Mouse (Mus musculus): ENCODE results near the gene Caprin1. TPM values are rescaled to one million over a fixed set of nuclear protein-coding genes. Genes with fewer than 3 reads are reported as not detected.
A peak's percentile ranks its signal among the peaks of the same experiment; 100 is the strongest.

Caprin1 gene
- total and polyA plus RNA-seq, 3 experiments, result 56.1 to 204 (median 190) TPM

DNA sequence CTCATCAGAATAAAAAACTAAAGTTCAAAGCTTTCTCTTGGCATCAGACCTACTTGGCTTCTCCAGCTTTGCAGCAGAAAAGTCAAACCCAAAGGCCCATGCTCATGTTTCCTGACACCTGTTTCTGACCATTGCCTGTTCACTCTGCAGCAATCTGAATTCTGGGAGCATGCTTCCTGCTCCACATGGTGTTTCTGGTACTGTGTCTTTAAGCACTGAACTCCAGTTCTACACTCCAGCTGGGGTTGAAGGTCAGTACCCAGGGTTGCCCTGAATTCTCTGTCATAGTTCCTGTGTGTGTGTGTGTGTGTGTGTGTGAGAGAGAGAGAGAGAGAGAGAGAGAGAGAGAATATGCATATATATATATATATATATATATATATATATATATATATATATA is 11.0 kb upstream of the Caprin1 start:
- DNase-seq, result no peak
- intact Hi-C loops (cut with DNase I), result no loop called here

DNA sequence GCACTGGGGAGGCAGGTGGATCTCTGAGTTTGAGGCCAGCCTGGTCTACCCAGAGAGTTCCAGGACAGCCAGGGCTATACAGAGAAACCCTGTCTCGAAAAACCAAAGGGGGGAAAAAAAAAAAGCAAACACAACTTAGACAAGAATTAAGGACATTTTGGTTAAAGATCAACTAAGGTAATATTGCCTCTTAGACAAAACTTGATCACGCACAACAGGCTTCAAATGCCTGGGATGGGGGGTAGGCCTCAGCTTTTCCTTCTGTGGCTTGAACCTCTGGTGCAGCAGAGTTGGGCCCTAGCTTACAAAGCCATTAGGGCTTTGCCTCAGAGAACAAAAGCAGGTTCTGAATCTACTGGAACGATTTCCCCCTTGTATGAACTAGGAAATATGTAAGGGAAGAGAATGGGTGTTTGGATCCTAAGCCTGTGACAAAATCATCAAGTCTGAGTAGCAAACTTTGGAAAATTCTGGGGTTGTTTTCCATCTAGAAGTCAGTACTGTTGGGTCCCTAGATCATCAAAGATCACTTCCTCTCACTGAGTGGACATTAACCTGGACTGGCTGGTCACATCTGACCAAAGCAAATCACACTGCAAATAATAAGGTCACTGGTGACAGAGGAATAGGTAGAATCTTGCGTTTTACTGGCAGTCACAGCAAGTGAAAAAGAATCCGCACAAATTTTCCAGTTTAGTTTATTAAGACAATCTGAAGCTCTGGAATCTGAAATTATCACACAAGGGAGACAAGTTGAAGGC is 6.5 kb upstream of the Caprin1 start:
- no peak for TF ChIP-seq CTCF (IDR thresholded peaks at IDR 0.05)
- no peak for TF ChIP-seq EP300 (IDR thresholded peaks at IDR 0.05; ENCODE audit: insufficient read depth, low read depth, low read length)
- no peak for TF ChIP-seq POLR2A (IDR thresholded peaks at IDR 0.05; ENCODE audit: insufficient read depth, low read depth, low read length)
- H3K27ac ChIP-seq, result no peak overlapping the region
- no peak for DNase-seq

More for the DNA sequence above, 11.0 kb upstream of the Caprin1 start:
- H3K27me3 ChIP-seq (ENCODE audit: control insufficient read depth, insufficient read depth, low read length), result no peaks in the 10 kb centered on the region
- H3K36me3 ChIP-seq (ENCODE audit: control insufficient read depth, insufficient read depth, low read length), result no peaks in the 10 kb centered on the region
- no peaks in the 10 kb centered on the region for H3K79me2 ChIP-seq (replicated peaks; ENCODE audit: control insufficient read depth, insufficient read depth, low read length)
- H3K27ac ChIP-seq, result no peak overlapping the region
- no peaks in the 10 kb centered on the region for H3K4me1 ChIP-seq (ENCODE audit: control insufficient read depth, insufficient read depth, low read length)
- TF ChIP-seq CTCF (IDR thresholded peaks at IDR 0.05) (no peak), POLR2A (IDR thresholded peaks at IDR 0.05; ENCODE audit: insufficient read depth, low read depth, low read length) (no peak), EP300 (IDR thresholded peaks at IDR 0.05; ENCODE audit: insufficient read depth, low read depth, low read length) (no peak)
- H3K9ac ChIP-seq (ENCODE audit: low read depth, low read length), result no peak overlapping the region
- H3K4me3 ChIP-seq, result no peak overlapping the region

DNA sequence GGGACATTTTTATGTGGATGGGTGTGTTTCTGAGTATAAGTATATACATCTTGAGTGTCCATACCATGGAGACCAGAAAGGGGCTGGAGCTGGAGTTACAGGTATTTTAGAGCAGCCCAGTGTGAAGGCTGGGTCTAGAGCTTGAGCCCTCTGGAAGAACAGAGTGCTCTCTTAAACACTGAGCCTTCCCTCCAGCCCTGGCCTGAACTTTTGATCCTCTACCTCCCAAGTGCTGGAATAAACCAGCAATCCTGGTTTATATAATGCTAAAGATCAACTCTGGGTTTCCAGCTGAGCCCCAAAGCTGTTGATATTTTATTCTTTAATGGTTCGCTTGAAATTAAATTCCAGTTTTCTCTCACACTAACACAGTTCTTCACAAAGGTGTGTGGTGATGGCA is 5.0 kb upstream of the Caprin1 start:
- no peaks in the 10 kb centered on the region; the same call in 1 of the 2 replicates for H3K36me3 ChIP-seq (ENCODE audit: control insufficient read depth, insufficient read depth, low read length)
- intact Hi-C loops (cut with DNase I), result no loop called here
- H3K27ac ChIP-seq, result no peak overlapping the region
- no peaks in the 10 kb centered on the region for H3K79me2 ChIP-seq (replicated peaks; ENCODE audit: control insufficient read depth, insufficient read depth, low read length)
- 95% methylated on average over 1 of the region's 1 CpGs for WGBS
- H3K9ac ChIP-seq (ENCODE audit: low read depth, low read length), result no peak overlapping the region
- TF ChIP-seq POLR2A (IDR thresholded peaks at IDR 0.05; ENCODE audit: insufficient read depth, low read depth, low read length) (no peak), EP300 (IDR thresholded peaks at IDR 0.05; ENCODE audit: insufficient read depth, low read depth, low read length) (no peak), CTCF (IDR thresholded peaks at IDR 0.05) (no peak)
- H3K27me3 ChIP-seq (ENCODE audit: control insufficient read depth, insufficient read depth, low read length), result no peaks in the 10 kb centered on the region
- H3K4me3 ChIP-seq, result no peak overlapping the region
- no peak for DNase-seq
- no peaks in the 10 kb centered on the region for H3K4me1 ChIP-seq (ENCODE audit: control insufficient read depth, insufficient read depth, low read length)

More for the DNA sequence above, 6.5 kb upstream of the Caprin1 start:
- Histone ChIP-seq H3K79me2 (replicated peaks; ENCODE audit: control insufficient read depth, insufficient read depth, low read length) (no peaks in the 10 kb centered on the region), H3K27me3 (ENCODE audit: control insufficient read depth, insufficient read depth, low read length) (no peaks in the 10 kb centered on the region), H3K4me1 (ENCODE audit: control insufficient read depth, insufficient read depth, low read length) (no peaks in the 10 kb centered on the region), H3K9ac (ENCODE audit: low read depth, low read length) (no peak overlapping the region), H3K36me3 (ENCODE audit: control insufficient read depth, insufficient read depth, low read length) (no peaks in the 10 kb centered on the region; the same call in 1 of the 2 replicates), H3K4me3 (no peak overlapping the region)
- intact Hi-C loops (cut with DNase I), result no loop called here
- WGBS, result 75% methylated on average over 5 of the region's 5 CpGs

DNA sequence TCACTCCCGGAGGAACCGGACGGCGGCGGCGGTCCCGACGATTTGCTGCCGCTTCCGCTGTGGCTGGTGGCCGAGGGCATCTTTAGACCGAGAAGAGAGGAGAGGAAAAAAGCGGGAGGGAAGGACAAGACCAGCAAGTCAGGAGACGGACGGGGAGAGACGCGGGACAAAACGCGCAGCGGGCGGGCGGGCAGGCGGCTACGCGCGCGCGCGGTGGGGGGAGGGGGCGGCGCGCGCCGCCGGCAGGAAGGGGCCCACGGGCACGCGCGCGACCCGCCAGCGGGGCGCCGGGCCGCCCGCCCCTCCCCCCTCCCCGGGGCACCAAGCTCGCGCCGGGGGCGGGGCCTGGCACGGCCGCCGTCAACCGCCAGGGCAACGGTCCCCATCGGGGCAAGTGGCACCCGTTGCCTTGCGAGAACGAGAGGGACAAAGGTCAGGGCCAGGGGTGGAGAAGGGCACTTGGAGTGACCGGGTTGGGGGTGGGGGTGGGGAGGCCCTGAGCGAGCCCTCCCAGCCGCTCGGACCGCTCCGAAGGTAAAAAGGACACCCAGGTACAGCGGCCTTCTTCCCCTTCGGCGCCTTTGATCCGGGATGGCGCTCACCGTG is 485 bp downstream of the Caprin1 start:
- H3K9ac ChIP-seq (ENCODE audit: low read depth, low read length), result peak overlapping the region; percentile 85

DNA sequence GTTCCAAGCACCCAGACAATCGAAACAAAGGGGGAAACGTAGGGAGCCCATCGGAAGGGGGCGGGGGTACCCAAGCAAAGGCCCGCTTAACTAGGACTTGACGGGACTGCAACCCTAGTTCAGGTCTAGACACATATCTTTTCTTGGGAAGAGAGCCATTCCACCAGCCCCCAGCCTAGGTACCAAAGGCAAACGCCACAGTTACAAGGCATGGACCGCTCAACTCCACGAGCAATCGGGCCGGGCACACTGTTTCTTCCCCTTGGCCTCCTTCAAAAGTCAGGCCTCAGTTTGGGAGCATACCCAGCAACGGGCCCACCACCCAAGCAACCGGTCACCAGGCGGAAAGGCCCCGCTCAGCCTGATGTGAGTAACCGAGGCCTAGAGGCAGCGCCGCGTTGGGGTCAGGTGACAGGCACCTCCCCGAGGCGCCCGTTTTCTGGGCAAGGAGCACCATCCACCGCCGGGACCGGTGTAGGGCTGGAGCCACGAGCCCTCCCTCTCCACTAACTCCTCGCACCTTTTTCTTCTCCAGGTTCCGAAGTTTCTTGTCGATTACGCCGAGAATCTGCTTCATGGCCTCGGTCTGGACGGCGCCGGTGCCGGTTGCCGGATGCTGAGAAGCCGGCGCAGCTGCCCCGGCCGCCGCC is 1.1 kb downstream of the Caprin1 start:
- no peaks in the 10 kb centered on the region for H3K27me3 ChIP-seq (ENCODE audit: control insufficient read depth, insufficient read depth, low read length)
- intact Hi-C loops (cut with DNase I), result loop anchor here (5.0 to 10.0 kb wide), 4 partner anchors 51 to 312 kb away; partner anchors contain the start of genes Abtb2 and Cat
- WGBS, result under 1% methylated on average over 42 of the region's 42 CpGs
- H3K4me3 ChIP-seq, result peak overlapping the region; percentile 92
- DNase-seq, result peak in 1 of 2 experiments; percentile 70
- H3K36me3 ChIP-seq (ENCODE audit: control insufficient read depth, insufficient read depth, low read length), result peaks cover 19% of the 10 kb centered on the region
- peak overlapping the region; percentile 85 for H3K9ac ChIP-seq (ENCODE audit: low read depth, low read length)
- no peaks in the 10 kb centered on the region; the same call in 1 of the 2 replicates for H3K79me2 ChIP-seq (replicated peaks; ENCODE audit: control insufficient read depth, insufficient read depth, low read length)
- H3K27ac ChIP-seq, result peak overlapping the region; percentile 99
- no peaks in the 10 kb centered on the region; the same call in 1 of the 2 replicates for H3K4me1 ChIP-seq (ENCODE audit: control insufficient read depth, insufficient read depth, low read length)
- TF ChIP-seq POLR2A (IDR thresholded peaks at IDR 0.05; ENCODE audit: insufficient read depth, low read depth, low read length), result no peak
- no peak for TF ChIP-seq CTCF (IDR thresholded peaks at IDR 0.05)
- no peak for TF ChIP-seq EP300 (IDR thresholded peaks at IDR 0.05; ENCODE audit: insufficient read depth, low read depth, low read length)

More for the DNA sequence above, 485 bp downstream of the Caprin1 start:
- H3K4me3 ChIP-seq, result peak overlapping the region; percentile 92
- DNase-seq, result peak; percentile 88 to 90
- intact Hi-C loops (cut with DNase I), result loop anchor here (1.0 to 10.0 kb wide), 5 partner anchors 36 to 312 kb away; partner anchors contain the start of genes Abtb2, Cat and Nat10
- H3K79me2 ChIP-seq (replicated peaks; ENCODE audit: control insufficient read depth, insufficient read depth, low read length), result no peaks in the 10 kb centered on the region
- TF ChIP-seq CTCF (IDR thresholded peaks at IDR 0.05), result peak; percentile 46
- TF ChIP-seq EP300 (IDR thresholded peaks at IDR 0.05; ENCODE audit: insufficient read depth, low read depth, low read length), result no peak
- TF ChIP-seq POLR2A (IDR thresholded peaks at IDR 0.05; ENCODE audit: insufficient read depth, low read depth, low read length), result 0 out of 2 replicates have a peak, but pooled peaks have one; percentile 21
- no peaks in the 10 kb centered on the region for H3K27me3 ChIP-seq (ENCODE audit: control insufficient read depth, insufficient read depth, low read length)
- peak overlapping the region; percentile 99 for H3K27ac ChIP-seq
- WGBS, result under 1% methylated on average over 64 of the region's 72 CpGs
- H3K4me1 ChIP-seq (ENCODE audit: control insufficient read depth, insufficient read depth, low read length), result no peaks in the 10 kb centered on the region; the same call in 1 of the 2 replicates
- H3K36me3 ChIP-seq (ENCODE audit: control insufficient read depth, insufficient read depth, low read length), result peaks cover 17% of the 10 kb centered on the region

Measured in heart, adult 2 months (tissue).